Mouse (Mus musculus) heart, postnatal 0 days (tissue): Measurements from ENCODE around the gene Mrpl19. TPM values are rescaled to one million over a fixed set of nuclear protein-coding genes. Genes with fewer than 3 reads are reported as not detected.

Experiments
- ATAC-seq: fragments of 200-750 bp; cut with Nextera tagmentation; 2 replicates; pipeline ENCODE4 v1.8.0; 2017; ENCODE audit warnings: low read depth, moderate number of reproducible peaks, moderate library complexity; ENCODE audit not compliant: insufficient read depth
- DNase-seq: peaks from one replicate; pipeline ENCODE4 v3.0.0-alpha.2; 2016; ENCODE audit warnings: low spot score
- H3K27ac ChIP-seq: fragments of 300-500 bp; sonication (generic); 2 replicates; pipeline ENCODE4 v1.5.1; 2014; ENCODE audit warnings: low read depth, mild to moderate bottlenecking
- H3K27me3 ChIP-seq: fragments of 300-500 bp; sonication (generic); 2 replicates; pipeline ENCODE4 v1.6.1; 2014; ENCODE audit warnings: low read length, mixed read lengths; ENCODE audit not compliant: control insufficient read depth, insufficient read depth
- H3K36me3 ChIP-seq: fragments of 300-500 bp; sonication (generic); replicated peaks from 2 replicates; pipeline ENCODE4 v1.6.1; 2014; ENCODE audit warnings: low read length, mixed read lengths; ENCODE audit not compliant: control insufficient read depth, insufficient read depth
- H3K4me1 ChIP-seq: fragments of 300-500 bp; sonication (generic); 2 replicates; pipeline ENCODE4 v1.6.1; 2014; ENCODE audit warnings: antibody characterized with exemption; ENCODE audit not compliant: control insufficient read depth, insufficient read depth
- H3K4me2 ChIP-seq: fragments of 300-500 bp; sonication (generic); 2 replicates; pipeline ENCODE4 v1.6.1; 2014; ENCODE audit warnings: low read depth, mild to moderate bottlenecking, low read length, moderate library complexity
- H3K4me3 ChIP-seq: fragments of 300-500 bp; sonication (generic); 2 replicates; pipeline ENCODE4 v1.5.1; 2014; ENCODE audit warnings: low read depth, low read length
- H3K9ac ChIP-seq: fragments of 300-500 bp; sonication (generic); replicated peaks from 2 replicates; pipeline ENCODE4 v1.6.1; 2014; ENCODE audit warnings: low read depth, low read length, mixed read lengths
- H3K9me3 ChIP-seq: fragments of 300-500 bp; sonication (generic); replicated peaks from 2 replicates; pipeline ENCODE4 v1.6.1; 2016; ENCODE audit warnings: low read length; ENCODE audit not compliant: control insufficient read depth
- CTCF ChIP-seq: IDR thresholded peaks from 2 replicates; pipeline ENCODE4 v1.5.1; 2016; ENCODE audit warnings: antibody characterized with exemption, control low read depth, low read depth
- EP300 ChIP-seq: IDR thresholded peaks from 2 replicates; pipeline ENCODE4 v1.6.1; 2016; ENCODE audit warnings: antibody characterized with exemption, low read depth
- WGBS: fragments of 180-500 bp; shearing (Covaris S2); extraction: QIAGEN DNeasy Blood & Tissue Kit; methylation state at CpG from one replicate; pipeline ENCODE4 v1.1.7; 2014; 5-methylcytosine and 5-hydroxymethylcytosine counted together
- polyA plus RNA-seq: library from polyadenylated mRNA; unstranded; fragments of >200 nt; fragmentation: Nextera tagmentation; extraction: Ambion mirVana; gene quantifications from 2 replicates; pipeline ENCODE4 v1.2.1, GENCODE M21; 2015
- total RNA-seq: library from RNA; depleted of rRNA; stranded (reverse); fragments of >200 nt; gene quantifications from 2 replicates; pipeline ENCODE4 v1.2.3, GENCODE M21; 2014; ENCODE audit warnings: low replicate concordance

The Mrpl19 gene
- total and polyA plus RNA-seq, 2 experiments from 2014 or later, result 21.4 to 47.3 TPM

- no peak overlapping the region for H3K4me2 ChIP-seq
- no peak for DNase-seq
- no peak overlapping the region for H3K27ac ChIP-seq
- 90% methylated on average over 4 of the region's 4 CpGs for WGBS
- no peaks in the 10 kb centered on the region for H3K27me3 ChIP-seq
- ATAC-seq, result no peak
- no peak overlapping the region for H3K4me3 ChIP-seq
- H3K9ac ChIP-seq, result no peak overlapping the region
- no peak for TF ChIP-seq CTCF
- TF ChIP-seq EP300, result no peak
- H3K36me3 ChIP-seq, result peaks cover 68% of the 10 kb centered on the region
- no peaks in the 10 kb centered on the region for H3K9me3 ChIP-seq
- H3K4me1 ChIP-seq, result peaks cover 4% of the 10 kb centered on the region
These were observed 36.4 kb downstream of the Mrpl19 start for GRCm38 (mm10) chr6:81929402-81929801.

DNA sequence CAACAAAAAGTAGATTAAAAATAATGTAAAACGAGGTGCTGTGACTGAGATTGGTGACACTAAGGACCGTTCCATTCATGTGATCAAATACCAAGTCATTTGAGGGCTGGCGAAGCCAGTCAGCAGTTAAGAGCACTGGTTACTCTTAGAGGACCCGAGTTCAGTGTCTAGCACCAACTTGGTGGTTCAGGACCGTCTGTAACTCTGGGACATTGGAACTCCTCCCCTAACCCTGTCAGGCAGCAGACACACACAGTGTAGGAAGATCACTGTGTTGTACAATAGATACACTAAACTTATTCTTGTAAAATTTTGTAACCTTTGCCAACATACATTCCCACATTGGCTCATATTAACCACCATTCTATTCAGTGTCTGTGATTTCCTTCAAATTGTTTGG, 41.5 kb downstream of the Mrpl19 start:
- no peak overlapping the region for H3K27ac ChIP-seq
- TF ChIP-seq CTCF (no peak), EP300 (no peak)
- DNase-seq, result no peak
- no peaks in the 10 kb centered on the region for H3K27me3 ChIP-seq
- WGBS, result 21% methylated on average over 5 of the region's 5 CpGs
- H3K4me1 ChIP-seq, result peaks cover 11% of the 10 kb centered on the region
- H3K4me2 ChIP-seq, result peak overlapping the region; percentile 98
- H3K4me3 ChIP-seq, result peak overlapping the region; percentile 97
- ATAC-seq, result no peak
- H3K9ac ChIP-seq, result peak overlapping the region; percentile 92
- no peaks in the 10 kb centered on the region for H3K9me3 ChIP-seq
- H3K36me3 ChIP-seq, result peaks cover 25% of the 10 kb centered on the region

GRCm38 (mm10) chr6:81923523-81924142, 42.1 kb downstream of the Mrpl19 start, which contains the start of gene Gcfc2:
TSS of gene Gcfc2 (plus strand) at chr6:81923669.
- H3K36me3 ChIP-seq, result peaks cover 20% of the 10 kb centered on the region
- WGBS, result under 1% methylated on average over 56 of the region's 56 CpGs
- H3K4me3 ChIP-seq, result peak within 1 kb of the TSS; percentile 97
- H3K9me3 ChIP-seq, result no peaks in the 10 kb centered on the region
- ATAC-seq, result peak; percentile 88
- no peaks in the 10 kb centered on the region for H3K27me3 ChIP-seq
- peak within 1 kb of the TSS; percentile 62 for H3K27ac ChIP-seq
- H3K4me2 ChIP-seq, result peak within 1 kb of the TSS; percentile 98
- TF ChIP-seq EP300 (no peak), CTCF (no peak)
- H3K9ac ChIP-seq, result peak within 1 kb of the TSS; percentile 92
- peak; percentile 81 for DNase-seq
- peaks cover 11% of the 10 kb centered on the region for H3K4me1 ChIP-seq

DNA sequence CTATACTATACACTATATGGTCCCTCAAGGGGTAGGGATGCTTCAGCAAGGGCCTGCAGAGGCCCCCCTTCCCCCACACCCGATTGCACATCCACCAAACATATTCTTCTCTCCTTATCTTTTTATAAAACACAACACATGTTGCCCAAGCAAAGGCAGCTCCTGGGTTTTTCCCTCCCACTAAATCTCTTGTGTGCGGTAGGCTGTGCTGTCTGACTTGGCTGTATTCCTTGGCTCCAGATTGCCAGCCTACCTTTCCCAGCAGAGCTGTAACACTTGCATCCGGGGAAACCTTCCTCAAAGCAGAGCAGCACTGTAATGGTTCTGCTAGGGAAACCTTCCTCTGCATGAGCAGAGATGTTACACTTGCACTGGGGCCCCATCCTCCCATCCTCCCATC, 53.6 kb downstream of the Mrpl19 start:
- Histone ChIP-seq H3K9me3 (no peaks in the 10 kb centered on the region), H3K27me3 (no peaks in the 10 kb centered on the region), H3K4me2 (no peak overlapping the region), H3K36me3 (no peaks in the 10 kb centered on the region), H3K4me3 (no peak overlapping the region), H3K9ac (no peak overlapping the region), H3K27ac (no peak overlapping the region), H3K4me1 (no peaks in the 10 kb centered on the region)
- WGBS, result 52% methylated on average over 3 of the region's 3 CpGs
- DNase-seq (no peak), ATAC-seq (no peak)
- no peak for TF ChIP-seq EP300
- TF ChIP-seq CTCF, result no peak

DNA sequence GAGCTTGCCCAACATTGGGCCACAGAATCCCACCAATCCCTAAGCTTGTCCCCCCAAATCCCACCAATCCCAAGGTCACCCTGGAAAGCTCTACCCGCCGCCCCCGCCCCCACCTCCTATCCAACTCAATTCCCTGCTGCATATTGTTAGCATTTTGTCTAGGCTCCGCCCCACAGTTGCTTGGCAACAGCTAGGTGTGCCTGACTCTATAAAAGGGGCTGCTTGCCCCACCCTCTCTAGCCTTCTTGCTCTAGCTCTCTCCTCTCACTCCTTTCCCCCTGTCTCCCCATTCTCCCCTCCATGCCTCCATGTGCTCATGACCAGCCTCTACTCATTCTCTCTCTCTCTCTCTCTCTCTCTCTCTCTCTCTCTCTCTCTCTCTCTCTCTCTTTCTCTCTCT, 54.0 kb downstream of the Mrpl19 start:
- Histone ChIP-seq H3K36me3 (no peaks in the 10 kb centered on the region), H3K9ac (no peak overlapping the region), H3K4me1 (no peaks in the 10 kb centered on the region), H3K27me3 (no peaks in the 10 kb centered on the region), H3K4me2 (no peak overlapping the region), H3K4me3 (no peak overlapping the region), H3K27ac (no peak overlapping the region), H3K9me3 (no peaks in the 10 kb centered on the region)
- DNase-seq (no peak), ATAC-seq (no peak)
- TF ChIP-seq EP300 (no peak), CTCF (no peak)
- 71% methylated on average over 4 of the region's 4 CpGs for WGBS

DNA sequence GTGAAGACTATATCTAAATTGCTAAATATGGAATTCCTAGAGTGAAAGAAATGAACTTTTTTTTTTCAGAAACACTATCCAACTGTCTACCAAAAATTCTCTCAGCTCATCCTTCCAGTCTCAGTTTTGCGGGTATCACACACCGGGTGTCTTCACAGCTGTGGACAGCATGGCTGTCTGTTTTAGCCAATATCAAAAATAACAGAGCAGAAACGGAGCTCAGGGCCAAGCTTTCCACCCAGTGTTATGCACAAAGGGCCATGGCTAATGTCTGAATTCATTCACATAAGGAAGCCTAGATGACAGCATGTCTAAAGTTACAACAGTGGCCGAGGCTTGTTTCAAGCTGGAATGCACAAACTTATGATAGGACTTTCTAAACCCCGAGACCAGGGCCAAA, 54.5 kb downstream of the Mrpl19 start:
- WGBS, result 43% methylated on average over 5 of the region's 5 CpGs
- DNase-seq, result no peak
- ATAC-seq, result no peak
- no peaks in the 10 kb centered on the region for H3K27me3 ChIP-seq
- H3K9ac ChIP-seq, result no peak overlapping the region
- H3K4me1 ChIP-seq, result no peaks in the 10 kb centered on the region
- no peaks in the 10 kb centered on the region for H3K36me3 ChIP-seq
- H3K27ac ChIP-seq, result no peak overlapping the region
- H3K4me2 ChIP-seq, result no peak overlapping the region
- H3K9me3 ChIP-seq, result no peaks in the 10 kb centered on the region
- no peak overlapping the region for H3K4me3 ChIP-seq
- TF ChIP-seq EP300 (no peak), CTCF (no peak)
